Mouse (Mus musculus): ENCODE results near the gene 3110082J24Rik.
"Not testable (repeated sequence)": the region's sequence is repeated elsewhere in the genome, so short reads cannot be mapped to it uniquely, and the experiment has no call there.

The 3110082J24Rik gene

GRCm38 (mm10) chr5:30072825-30073821, 32.8 kb downstream of the 3110082J24Rik start, which contains the start of gene Tyms:
TSS of gene Tyms (minus strand) at chr5:30073617.
- DNase-seq (ENCODE audit: inconsistent age in 2 of 2, low spot score in 1 of 2): peak; percentile 79 to 92

GRCm38 (mm10) chr5:30072377-30072776, 33.5 kb downstream of the 3110082J24Rik start:
- no peak for DNase-seq (ENCODE audit: inconsistent age in 2 of 2, low spot score in 1 of 2)

- DNase-seq (ENCODE audit: inconsistent age in 2 of 2, low spot score in 1 of 2): no peak
These were observed 34.2 kb downstream of the 3110082J24Rik start for GRCm38 (mm10) chr5:30071677-30072076.

- no peak for DNase-seq (ENCODE audit: inconsistent age in 2 of 2, low spot score in 1 of 2)
These were observed 38.2 kb downstream of the 3110082J24Rik start for GRCm38 (mm10) chr5:30067726-30068125.

GRCm38 (mm10) chr5:30059607-30060006, 46.3 kb downstream of the 3110082J24Rik start:
- DNase-seq (ENCODE audit: inconsistent age in 2 of 2, low spot score in 1 of 2): not testable (repeated sequence)

- no peak for DNase-seq (ENCODE audit: inconsistent age in 2 of 2, low spot score in 1 of 2)
These were observed 47.6 kb downstream of the 3110082J24Rik start for GRCm38 (mm10) chr5:30058216-30058731.

Data from adrenal gland, adult (tissue).